Mouse (Mus musculus) NIH3T3 (cell line): ENCODE measurements around the gene Ripor2.
"Not testable (repeated sequence)": the region's sequence is repeated elsewhere in the genome, so short reads cannot be mapped to it uniquely, and the experiment has no call there.

Experiments used
- DNase-seq: peaks from one replicate; pipeline ENCODE4 v3.0.0-alpha.2; 2012; ENCODE audit warnings: low read depth

Gene Ripor2

GRCm38 (mm10) chr13:24761403-24762227, 179.6 kb downstream of the Ripor2 start, which contains the start of gene Gmnn:
Gene Gmnn, minus strand, starts transcription at chr13:24761923.
- peak; percentile 94 for DNase-seq

- DNase-seq, result no peak
These were observed 180.3 kb downstream of the Ripor2 start for GRCm38 (mm10) chr13:24762254-24762653.

- DNase-seq, result not testable (repeated sequence)
These were observed 185.8 kb downstream of the Ripor2 start for GRCm38 (mm10) chr13:24767809-24768208.

GRCm38 (mm10) chr13:24771482-24771881, 189.5 kb downstream of the Ripor2 start:
- not testable (repeated sequence) for DNase-seq

GRCm38 (mm10) chr13:24776146-24776844, 194.3 kb downstream of the Ripor2 start:
- DNase-seq, result peak; percentile 77

- DNase-seq, result no peak
These were observed 196.0 kb downstream of the Ripor2 start for GRCm38 (mm10) chr13:24778026-24778425.

GRCm38 (mm10) chr13:24778706-24779380, 196.9 kb downstream of the Ripor2 start:
- no peak for DNase-seq

- peak; percentile 62 for DNase-seq
These were observed 199.9 kb downstream of the Ripor2 start for GRCm38 (mm10) chr13:24781916-24782315.
